Comparison of ENCODE assay signal across 8 mouse cellular contexts in the genomic region with DNA sequence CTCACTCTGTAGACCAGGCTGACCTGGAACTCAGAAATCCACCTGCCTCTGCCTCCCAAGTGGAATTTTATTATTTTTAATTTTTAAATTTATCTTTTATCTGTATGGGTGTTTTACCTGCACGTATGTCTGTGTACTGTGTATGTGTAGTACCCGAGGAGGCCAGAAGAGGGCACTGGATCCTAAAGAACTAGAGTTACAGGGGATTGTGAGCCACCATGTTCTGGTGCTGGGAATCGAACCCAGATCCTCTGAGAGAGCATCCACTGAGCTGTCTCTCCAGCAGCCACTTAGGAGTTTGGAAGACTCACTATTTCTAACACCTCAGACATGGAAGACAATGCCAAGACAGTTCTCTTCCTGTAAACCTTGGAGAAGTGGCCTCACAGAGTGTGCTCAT. TPM values are rescaled to one million over a fixed set of nuclear protein-coding genes. Genes with fewer than 3 reads are reported as not detected.
DNase-seq lines count a peak whose midpoint lies in the region; ATAC-seq and TF ChIP-seq lines count a peak whose summit lies in the region.

No protein-coding gene starts in this region.

- no peak overlapping the region for H3K4me3 ChIP-seq in heart, postnatal 0 days (ENCODE audit: low read depth, low read length)
- no peak overlapping the region for H3K4me3 ChIP-seq in bone marrow, adult 2 months (replicated peaks; ENCODE audit: control insufficient read depth, low read depth, low read length)
- H3K4me3 ChIP-seq in hindbrain, embryonic 11.5 days (ENCODE audit: low read depth, low read length) = no peak overlapping the region

- H3K9me3 ChIP-seq in heart, postnatal 0 days (replicated peaks; ENCODE audit: control insufficient read depth, low read length) = no peaks in the 10 kb centered on the region
- H3K9me3 ChIP-seq in hindbrain, embryonic 11.5 days (ENCODE audit: control insufficient read depth, low read length) = no peaks in the 10 kb centered on the region

- 84% methylated on average over 3 of the region's 3 CpGs for WGBS in heart, postnatal 0 days
- WGBS in bone marrow, adult 2 months = 62% methylated on average over 3 of the region's 3 CpGs
- 87% methylated on average over 3 of the region's 3 CpGs for WGBS in hindbrain, embryonic 11.5 days

- no peak for TF ChIP-seq EP300 in heart, postnatal 0 days (IDR thresholded peaks at IDR 0.05; ENCODE audit: low read depth)

- H3K36me3 ChIP-seq in heart, postnatal 0 days (replicated peaks; ENCODE audit: control insufficient read depth, insufficient read depth, low read length) = no peaks in the 10 kb centered on the region
- H3K36me3 ChIP-seq in hindbrain, embryonic 11.5 days (ENCODE audit: control insufficient read depth, insufficient read depth, low read length) = no peaks in the 10 kb centered on the region

- no peak overlapping the region for H3K27ac ChIP-seq in heart, postnatal 0 days (ENCODE audit: low read depth)
- H3K27ac ChIP-seq in bone marrow, adult 2 months (ENCODE audit: control insufficient read depth, insufficient read depth, low read depth, low read length, poor library complexity) = no peak overlapping the region
- no peak overlapping the region for H3K27ac ChIP-seq in hindbrain, embryonic 11.5 days (ENCODE audit: low read depth, low read length)

- TF ChIP-seq CTCF in heart, postnatal 0 days (IDR thresholded peaks at IDR 0.05; ENCODE audit: low read depth) = peak; percentile 29; the same call in 1 of the 2 replicates
- TF ChIP-seq CTCF in bone marrow, adult 2 months (IDR thresholded peaks at IDR 0.05; ENCODE audit: control insufficient read depth, insufficient read depth, low read length) = 0 out of 2 replicates have a peak, but pooled peaks have one; percentile 10

- ATAC-seq in heart, postnatal 0 days (ENCODE audit: insufficient read depth, low read depth) = no peak
- no peak for ATAC-seq in hindbrain, embryonic 11.5 days (ENCODE audit: low FRiP score)

- no peaks in the 10 kb centered on the region for H3K27me3 ChIP-seq in heart, postnatal 0 days (ENCODE audit: control insufficient read depth, insufficient read depth, low read length)
- H3K27me3 ChIP-seq in hindbrain, embryonic 11.5 days (ENCODE audit: control insufficient read depth, insufficient read depth, low read length) = no peaks in the 10 kb centered on the region

- no peak for DNase-seq in heart, postnatal 0 days (ENCODE audit: low spot score)
- DNase-seq in heart, adult 11 months = no peak
- DNase-seq in A20 (ENCODE audit: low read depth, low spot score) (peak; percentile 70), adipocyte (ENCODE audit: low spot score) (no peak), MN1 (ENCODE audit: low spot score) (no peak)
- peak; percentile 69 for DNase-seq in lung, postnatal 36 days
- DNase-seq in hindbrain, embryonic 11.5 days (ENCODE audit: low spot score) = no peak

- no peak overlapping the region for H3K9ac ChIP-seq in heart, postnatal 0 days (replicated peaks; ENCODE audit: low read depth, low read length)
- H3K9ac ChIP-seq in hindbrain, embryonic 11.5 days (ENCODE audit: low read depth, low read length) = no peak overlapping the region

- H3K4me1 ChIP-seq in heart, postnatal 0 days (ENCODE audit: control insufficient read depth, insufficient read depth) = no peaks in the 10 kb centered on the region
- no peaks in the 10 kb centered on the region for H3K4me1 ChIP-seq in bone marrow, adult 2 months (ENCODE audit: control insufficient read depth, insufficient read depth, low read length)
- H3K4me1 ChIP-seq in hindbrain, embryonic 11.5 days (replicated peaks; ENCODE audit: control insufficient read depth, insufficient read depth, low read length) = no peaks in the 10 kb centered on the region

- TF ChIP-seq POLR2A in bone marrow, adult 2 months (IDR thresholded peaks at IDR 0.05; ENCODE audit: borderline replicate concordance, control insufficient read depth, low read depth, low read length) = no peak

- H3K4me2 ChIP-seq in heart, postnatal 0 days (ENCODE audit: low read depth, low read length) = no peak overlapping the region
- no peak overlapping the region for H3K4me2 ChIP-seq in hindbrain, embryonic 11.5 days (replicated peaks; ENCODE audit: low read depth, low read length)

RNA-seq across cellular contexts. Expression of gene Adipor2, which starts 11.1 kb away (rescaled TPM):
- 55.0 and 62.5 TPM in 2 replicates for total RNA-seq in heart, postnatal 0 days (2014; rRNA removed; ENCODE audit: low replicate concordance)
- polyA plus RNA-seq in heart, postnatal 0 days (2015; fragmentation: Nextera tagmentation; extraction: Ambion mirVana) = 42.4 and 42.9 TPM in 2 replicates
- polyA plus RNA-seq in bone marrow, adult 2 months (2011; ENCODE audit: insufficient read depth, insufficient read length, low replicate concordance, missing spikeins) = 21.1 and 30.2 TPM in 2 replicates
- 19.3 and 34.5 TPM in 2 replicates for polyA plus RNA-seq in hindbrain, embryonic 11.5 days (2014; fragmentation: Nextera tagmentation; extraction: Ambion mirVana)

RNA-seq across cellular contexts. Expression of gene Fbxl14, which starts 50.9 kb away (rescaled TPM):
- total RNA-seq in heart, postnatal 0 days (2014; rRNA removed; ENCODE audit: low replicate concordance) = 40.1 and 43.3 TPM in 2 replicates
- polyA plus RNA-seq in heart, postnatal 0 days (2015; fragmentation: Nextera tagmentation; extraction: Ambion mirVana) = 2.2 TPM in 2 replicates
- polyA plus RNA-seq in bone marrow, adult 2 months (2011; ENCODE audit: insufficient read depth, insufficient read length, low replicate concordance, missing spikeins) = 12.8 and 22.8 TPM in 2 replicates
- 5.8 and 7.0 TPM in 2 replicates for polyA plus RNA-seq in hindbrain, embryonic 11.5 days (2014; fragmentation: Nextera tagmentation; extraction: Ambion mirVana)

Comparison
In these comparisons a context has a peak if more than half of its experiments do, and no peak if none do; other contexts are left out.
1. DNase-seq: peak in A20 (single experiment) and lung, postnatal 36 days (single experiment); none in heart, postnatal 0 days (single experiment), heart, adult 11 months (single experiment), adipocyte (single experiment), MN1 (single experiment) and hindbrain, embryonic 11.5 days (single experiment).